Mouse (Mus musculus) adrenal gland, postnatal 14 days (tissue): ENCODE results near the gene Ddx42. TPM values are rescaled to one million over a fixed set of nuclear protein-coding genes. Genes with fewer than 3 reads are reported as not detected.
"Not testable (repeated sequence)": the region's sequence is repeated elsewhere in the genome, so short reads cannot be mapped to it uniquely, and the experiment has no call there.

ENCODE experiments used
- DNase-seq: peaks from one replicate; pipeline ENCODE4 v3.0.0; 2021; ENCODE audit warnings: mixed read lengths
- long read RNA-seq, 2 experiments: library from polyadenylated mRNA; stranded (forward); transcript quantifications; one replicate each; pipeline ENCODE4 v2.0.0; 2021
- total RNA-seq: library from RNA; stranded (reverse); gene quantifications from 2 replicates; pipeline ENCODE4 v1.2.3, GENCODE M21; 2021

Ddx42 gene
- 51.5 and 59.9 TPM in 2 replicates for total RNA-seq
- long read RNA-seq, experiment 1, full-length matches to known transcripts = 17 of 33 reads
- long read RNA-seq, experiment 1, partial matches to known transcripts = 8 of 33 reads
- long read RNA-seq, experiment 1, other reads (novel, unspliced or antisense) = 8 of 33 reads
- long read RNA-seq, experiment 2, full-length matches to known transcripts = 17 of 26 reads
- long read RNA-seq, experiment 2, partial matches to known transcripts = 7 of 26 reads
- long read RNA-seq, experiment 2, other reads (novel, unspliced or antisense) = 2 of 26 reads

DNA sequence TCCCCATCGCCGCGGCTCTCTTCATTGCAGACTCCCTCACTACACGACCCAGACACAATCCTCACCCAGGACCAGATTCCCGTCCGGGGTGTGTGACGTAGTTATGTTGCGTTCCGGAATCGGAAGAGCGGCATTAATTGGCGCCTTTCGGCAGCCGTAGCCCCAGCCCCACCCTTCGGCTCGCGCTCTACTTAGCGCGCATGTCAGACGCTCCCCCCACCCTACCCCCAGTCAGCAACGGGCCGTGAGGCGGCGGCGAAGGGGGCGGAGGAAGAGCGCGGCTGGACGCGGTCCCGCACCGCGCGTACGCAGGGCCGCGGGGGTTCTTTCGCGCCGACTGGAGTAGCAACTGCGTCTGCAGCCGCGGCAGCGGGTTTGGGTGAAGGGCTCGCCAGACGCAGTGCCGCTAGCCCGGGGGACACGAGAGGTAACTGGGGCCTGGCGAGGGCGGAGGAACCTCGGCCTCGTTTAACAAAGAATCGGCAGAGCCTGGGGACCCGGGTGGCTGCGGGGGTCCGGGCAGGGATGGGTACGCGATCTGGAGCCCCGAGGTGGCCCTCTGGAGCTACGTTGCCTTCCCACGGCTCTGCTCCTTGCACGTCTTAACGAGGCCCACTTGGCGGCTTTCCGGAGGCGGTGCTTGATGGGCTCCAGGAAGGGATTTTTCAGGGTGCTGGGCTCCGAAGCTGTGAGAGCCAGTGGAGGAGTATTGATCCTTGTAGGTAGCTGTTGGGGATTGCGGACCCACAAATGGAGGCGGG, at the start of gene Ddx42:
TSS of gene Ddx42 (plus strand) at position 197 of the 761 bp plus-strand sequence.
- DNase-seq = peak; percentile 95

DNA sequence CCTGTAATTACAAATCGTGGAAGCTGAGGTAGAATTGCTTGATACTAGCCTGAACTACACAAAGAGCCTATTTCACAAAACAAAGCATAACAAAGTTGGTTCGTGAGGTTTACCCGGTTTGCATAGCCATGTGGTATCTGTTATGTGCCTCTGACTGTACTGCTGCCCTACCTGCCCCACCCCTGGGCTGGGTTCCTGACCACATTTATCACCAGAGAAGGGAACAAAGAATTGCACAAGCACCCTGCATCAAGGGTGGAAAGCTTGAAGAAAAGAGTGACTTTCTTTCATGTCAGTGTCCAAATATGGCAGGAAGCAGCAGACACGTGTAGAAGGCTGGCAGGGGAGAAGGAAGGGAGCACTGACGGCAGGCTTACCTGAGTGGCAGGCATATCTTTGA, 49.3 kb upstream of the Ddx42 start:
- DNase-seq = no peak

DNA sequence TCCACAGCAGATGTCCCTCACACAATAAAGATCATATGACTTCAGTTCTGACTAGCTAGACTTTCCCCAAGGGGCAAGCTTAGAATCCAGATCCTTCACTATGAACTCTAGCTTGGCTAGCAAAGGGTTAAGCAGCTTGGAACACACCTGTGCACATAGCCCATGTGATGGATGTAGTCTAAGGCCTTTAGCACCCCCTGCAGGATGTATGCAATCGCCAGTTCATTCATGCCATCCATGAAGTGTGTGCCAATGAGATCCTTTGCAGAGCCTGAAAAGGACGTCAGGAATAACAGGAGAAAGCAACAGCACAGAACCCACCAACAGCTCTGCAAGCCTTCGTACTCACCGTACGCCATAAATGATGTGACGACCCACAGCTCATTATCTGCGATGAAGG, 45.9 kb upstream of the Ddx42 start:
- DNase-seq = peak; percentile 7

DNA sequence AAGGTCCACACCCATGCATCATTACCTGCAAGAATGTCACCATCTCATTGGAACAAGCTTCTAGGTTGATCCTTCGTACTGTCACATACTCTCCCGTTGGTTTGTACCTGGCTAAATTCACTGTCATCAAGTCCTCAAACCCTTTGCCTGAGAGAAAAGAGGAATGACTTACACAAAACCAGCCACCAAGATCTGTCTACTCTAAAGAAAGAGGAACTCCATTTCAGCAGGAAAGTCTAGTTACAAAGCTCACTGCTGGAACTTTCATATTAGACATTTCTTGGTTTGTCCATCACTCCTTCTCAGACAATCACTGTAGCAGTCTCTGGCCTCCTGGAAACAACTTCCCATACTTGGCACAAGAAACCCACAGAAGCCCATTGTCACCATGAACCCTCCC, 43.5 kb upstream of the Ddx42 start:
- no peak for DNase-seq

DNA sequence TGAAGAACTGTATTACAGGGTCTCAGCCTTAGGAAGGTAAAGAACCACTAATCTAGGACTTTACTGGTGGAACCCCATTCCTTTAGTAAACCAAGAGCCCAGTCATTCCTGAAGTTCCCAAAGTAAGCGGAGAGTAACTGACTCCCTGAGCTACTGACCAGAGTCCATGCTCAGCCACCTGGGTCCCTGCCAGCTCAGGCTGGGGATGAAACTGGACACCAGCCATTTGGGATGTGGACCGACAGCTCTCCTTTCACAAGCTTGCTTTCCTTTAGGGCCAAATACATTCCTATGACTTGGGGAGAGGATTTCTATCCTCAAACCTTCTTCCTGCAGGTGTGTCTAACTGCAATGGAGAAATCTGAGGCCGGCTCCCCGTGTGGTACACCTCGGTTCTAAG, 42.4 kb upstream of the Ddx42 start:
- DNase-seq = peak; percentile 58

DNA sequence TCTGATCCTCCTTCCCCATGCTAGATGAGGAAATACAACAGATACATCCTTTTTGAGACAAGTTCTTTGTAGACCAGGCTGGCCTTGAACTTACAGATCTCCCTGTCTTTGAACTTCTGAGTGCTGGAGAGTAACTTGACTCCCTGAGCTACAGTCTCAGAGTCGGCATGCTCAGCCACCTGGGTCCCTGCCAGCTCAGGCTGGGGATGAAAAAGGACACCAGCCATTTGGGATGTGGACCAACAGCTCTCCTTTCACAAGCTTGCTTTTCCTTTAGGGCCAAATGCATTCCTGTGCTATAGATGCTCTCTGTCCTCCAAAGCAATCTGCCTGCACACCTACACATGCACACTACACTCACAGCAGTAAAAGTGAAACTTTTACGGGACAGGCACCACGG, 41.6 kb upstream of the Ddx42 start:
- DNase-seq = peak; percentile 69

DNA sequence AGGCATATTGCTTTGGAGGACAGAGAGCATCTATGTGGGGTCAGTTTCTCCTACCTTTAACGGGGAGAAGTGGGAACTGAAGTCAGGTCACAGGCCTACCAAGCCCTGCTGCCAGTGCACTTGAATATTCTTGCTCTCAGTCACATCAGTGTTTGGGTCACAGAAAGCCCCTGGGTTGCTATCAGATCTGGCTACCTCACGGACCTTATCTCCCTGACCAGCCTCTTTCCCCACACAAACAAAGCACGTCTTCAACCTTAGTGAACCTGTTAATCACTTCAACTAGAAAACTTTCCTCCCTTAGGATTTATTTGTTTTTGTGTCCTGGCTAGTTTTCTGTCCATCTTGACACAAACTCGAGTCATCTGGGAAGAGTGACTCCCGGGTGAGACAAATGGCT, 40.4 kb upstream of the Ddx42 start:
- DNase-seq = no peak

DNA sequence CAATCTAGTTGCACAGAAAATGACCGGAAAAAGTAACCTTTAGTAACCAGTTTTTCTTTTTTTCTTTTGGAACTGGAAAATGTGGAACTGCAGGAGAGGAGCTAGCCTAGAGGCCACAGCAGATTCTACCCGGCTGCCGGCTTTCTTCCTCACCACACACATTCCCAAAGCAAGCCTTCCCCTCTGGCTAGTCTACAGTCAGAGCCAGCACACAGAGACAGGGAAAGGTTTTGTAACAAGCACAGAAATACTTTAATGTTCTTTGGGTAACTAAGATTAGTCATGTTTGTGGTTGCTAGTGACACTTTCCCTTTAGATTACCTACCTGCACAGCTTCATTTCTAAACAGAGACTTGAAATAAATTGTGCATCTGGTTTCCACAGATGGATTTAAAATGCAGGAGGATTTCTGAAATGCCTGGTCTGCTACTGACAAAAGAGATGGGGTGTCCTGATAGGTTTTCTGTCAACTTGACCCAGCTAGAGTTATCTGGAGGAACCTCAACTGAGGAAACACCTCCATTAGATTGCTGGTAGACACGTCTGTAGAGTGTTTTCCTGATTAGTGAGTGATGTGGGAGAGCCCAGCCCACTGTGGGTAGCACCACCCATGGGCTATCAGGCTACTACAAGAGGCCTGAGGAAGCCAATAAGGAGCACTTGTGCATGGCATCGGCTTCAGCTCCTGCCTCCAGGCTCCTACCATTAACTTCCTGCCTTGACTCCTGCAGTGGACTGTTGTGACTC, 38.5 kb upstream of the Ddx42 start:
- no peak for DNase-seq

DNA sequence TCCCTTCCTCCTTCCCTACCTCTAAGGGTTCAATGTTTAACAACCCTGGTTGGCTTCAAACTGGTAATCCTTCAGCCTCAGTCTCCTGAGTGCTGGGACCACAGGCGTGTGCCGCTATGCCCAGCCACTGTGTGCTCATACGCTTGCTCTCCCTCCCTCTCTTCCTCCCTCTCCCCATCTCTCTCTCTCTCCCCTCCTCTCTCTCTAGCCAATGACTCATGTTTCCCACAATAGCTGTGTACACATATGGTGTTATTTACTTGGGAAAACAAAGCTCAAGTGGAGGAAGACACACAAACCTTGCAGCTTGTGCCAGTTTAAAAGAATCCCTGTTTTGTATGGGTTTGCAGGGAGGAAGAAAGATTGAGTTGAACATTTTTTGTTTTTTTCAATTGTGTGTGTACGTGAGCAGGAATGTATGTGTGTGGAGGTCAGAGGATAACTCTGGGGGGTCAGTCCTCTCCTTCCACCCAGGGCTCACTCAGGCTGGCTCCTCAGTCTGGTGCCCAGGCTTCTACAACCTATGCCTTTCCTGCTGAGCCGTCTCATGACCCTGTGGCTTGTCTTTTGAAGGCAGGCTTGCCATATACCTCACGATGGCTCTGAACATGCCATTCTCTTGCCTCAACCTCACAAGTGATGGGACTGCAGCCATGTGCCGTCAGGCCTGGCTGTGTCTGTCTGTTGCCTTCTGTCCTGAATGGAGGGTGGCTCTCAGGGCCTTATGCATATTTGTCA, 36.8 kb upstream of the Ddx42 start:
- no peak for DNase-seq

DNA sequence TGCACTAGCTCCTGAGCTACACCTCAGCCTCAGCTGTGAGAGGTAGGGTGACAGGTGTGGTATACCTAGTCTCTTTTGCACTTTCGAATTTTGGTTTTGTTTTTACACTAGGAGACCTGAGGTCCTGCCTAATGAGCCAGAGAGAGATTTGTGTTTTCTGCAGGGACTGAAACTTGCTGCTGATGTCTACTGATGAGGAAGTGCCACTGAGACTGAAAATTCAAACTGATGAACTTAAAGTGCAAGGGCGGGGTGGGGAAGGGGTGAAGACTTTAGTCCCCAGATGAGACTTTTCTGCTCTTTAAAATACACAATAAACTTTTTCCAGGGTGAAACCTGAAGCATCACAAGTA, 36.3 kb upstream of the Ddx42 start:
- DNase-seq = no peak

DNA sequence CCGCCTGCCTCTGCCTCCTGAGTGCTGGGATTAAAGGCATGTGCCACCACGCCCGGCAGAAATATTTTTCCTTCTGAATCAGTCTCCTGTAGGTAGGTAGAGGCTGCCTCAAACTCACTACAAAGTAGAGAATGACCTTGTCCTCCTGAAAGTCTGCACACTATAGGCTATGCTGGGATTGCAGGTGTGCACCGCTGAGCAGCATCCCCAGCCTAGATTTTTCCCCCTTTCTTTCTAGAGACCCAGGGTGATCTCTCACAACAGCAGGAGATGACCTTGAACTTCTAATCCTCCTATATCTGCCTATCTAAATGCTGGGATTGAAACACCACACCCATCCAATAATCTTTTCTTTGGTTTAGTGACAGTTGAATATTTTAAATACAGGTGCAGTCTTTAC, 29.4 kb upstream of the Ddx42 start:
- no peak for DNase-seq

DNA sequence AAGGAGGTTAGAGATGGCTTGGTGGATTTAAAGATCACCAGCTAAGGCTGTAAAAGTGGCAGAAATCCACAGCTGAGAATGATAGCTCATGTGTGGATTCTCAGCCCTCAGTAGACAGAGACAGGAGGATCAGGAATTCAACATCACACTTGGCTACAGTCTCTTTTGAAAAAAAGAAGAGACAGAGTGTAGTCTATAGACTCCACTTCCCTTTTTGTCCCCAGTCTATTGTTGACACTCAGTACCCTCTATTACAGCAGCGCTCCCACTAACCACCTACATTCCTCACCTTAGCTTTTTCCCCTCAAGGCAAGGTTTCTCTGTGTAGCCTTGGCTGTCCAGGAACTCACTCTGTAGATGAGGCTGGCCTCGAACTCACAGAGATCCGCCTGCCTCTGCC, 25.0 kb upstream of the Ddx42 start:
- DNase-seq = no peak

DNA sequence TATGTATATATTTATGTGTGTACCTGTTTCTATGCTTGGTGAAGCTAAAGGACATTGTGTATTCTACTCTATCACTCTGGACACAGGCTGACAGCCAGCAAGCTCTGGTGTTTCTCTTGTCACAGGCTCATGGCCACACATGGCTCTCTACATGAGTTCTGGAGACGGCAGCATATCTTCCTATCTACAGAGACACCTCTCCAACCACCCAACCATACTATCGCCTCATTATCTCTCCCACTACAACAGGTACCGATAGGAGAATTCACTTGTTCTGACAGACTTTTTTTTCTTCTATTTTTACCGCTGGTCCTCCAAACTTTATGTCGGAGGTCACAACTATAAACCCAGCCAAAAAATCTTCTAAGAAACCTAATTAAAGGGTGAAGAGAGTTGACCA, 24.5 kb upstream of the Ddx42 start:
- DNase-seq = no peak

DNA sequence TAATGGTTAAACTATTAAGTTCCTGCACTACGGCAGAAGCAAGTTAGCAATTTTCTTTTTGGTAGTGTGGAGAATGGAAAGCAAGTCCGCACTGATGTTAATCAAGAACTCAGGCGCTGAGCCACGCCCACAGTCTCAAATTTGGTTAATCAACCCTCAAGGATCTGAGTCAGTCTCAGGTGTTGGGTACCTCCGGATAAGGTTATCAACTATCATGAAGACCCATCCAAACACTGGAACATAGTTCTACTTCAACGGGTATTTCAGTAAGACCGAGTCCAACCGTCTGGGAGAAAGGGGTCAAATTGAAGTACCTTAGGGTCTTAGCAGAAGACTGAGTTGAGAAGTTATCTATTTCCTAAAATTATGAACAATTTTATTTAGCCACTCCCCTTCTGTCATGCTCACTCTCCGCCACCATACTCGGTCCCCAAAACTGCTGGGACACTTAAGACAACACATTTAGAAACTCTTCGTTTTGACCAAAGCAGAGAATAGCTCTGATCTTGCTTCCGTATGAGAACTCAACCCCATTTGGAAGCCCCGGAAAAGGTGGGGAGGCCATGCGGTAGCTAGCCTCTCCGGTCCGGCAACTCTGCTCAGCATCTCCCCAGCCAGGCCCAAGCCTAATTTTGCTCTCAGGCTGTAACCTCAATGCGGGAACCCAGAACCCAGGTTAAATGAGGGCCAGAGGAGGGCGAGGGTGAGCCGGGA, 23.9 kb upstream of the Ddx42 start:
- no peak for DNase-seq

DNA sequence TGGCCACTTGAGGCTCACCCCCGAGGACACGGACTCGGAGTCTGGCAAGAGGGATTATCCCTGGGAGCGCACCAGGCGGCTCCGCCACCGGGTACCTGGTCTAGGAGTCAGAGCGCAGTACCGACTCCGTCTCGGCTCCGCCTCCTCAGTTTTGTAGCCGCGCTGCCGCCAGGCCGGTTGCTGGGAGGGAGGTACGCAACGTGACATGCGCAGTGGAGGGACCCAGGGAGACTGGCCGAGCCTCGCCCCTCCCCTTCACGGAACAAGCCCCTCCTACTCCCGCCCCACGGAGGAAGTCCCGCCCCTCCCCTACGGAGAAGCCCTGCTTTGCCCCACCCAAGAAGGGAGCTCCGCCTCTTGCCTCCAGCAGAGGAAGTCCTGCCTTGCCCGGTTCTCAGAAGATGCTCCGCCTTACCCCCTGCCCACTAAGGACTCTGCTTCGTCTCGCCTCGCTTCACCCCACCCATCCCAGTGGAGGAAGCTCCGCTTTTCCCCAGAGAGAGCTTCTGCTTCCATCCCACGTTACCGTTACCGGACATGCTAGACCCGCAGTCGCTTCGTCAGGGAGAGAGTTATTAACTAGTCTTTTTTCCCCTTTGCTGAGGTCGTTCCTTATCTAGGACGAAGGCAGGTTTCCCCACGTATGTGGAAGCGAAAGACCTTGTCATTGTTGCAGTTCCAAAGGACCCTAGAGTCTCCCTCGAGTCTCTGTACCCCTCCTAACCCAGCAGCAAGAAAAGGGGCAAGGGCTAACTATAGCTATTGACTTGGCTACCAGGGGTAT, 23.2 kb upstream of the Ddx42 start:
- peak; percentile 99 for DNase-seq

DNA sequence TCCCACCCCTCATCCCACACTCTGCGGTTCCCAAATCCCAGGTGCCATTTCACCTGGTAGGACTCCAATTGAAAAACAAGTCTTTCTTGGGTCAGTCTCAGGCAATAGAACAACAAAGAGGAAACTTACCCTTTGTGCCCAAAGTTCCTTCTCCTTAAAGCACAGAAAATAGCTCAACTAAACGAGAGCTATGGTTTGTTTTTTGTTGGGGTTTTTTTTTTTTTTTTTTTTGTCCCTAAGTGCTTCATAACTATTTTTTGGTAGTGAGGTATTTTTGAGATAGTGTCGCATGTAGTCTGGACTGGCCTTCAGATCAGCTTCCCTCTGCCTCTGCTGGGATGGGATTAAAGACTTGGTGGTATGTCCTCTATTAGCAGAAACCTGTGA, 22.6 kb upstream of the Ddx42 start:
- no peak for DNase-seq

DNA sequence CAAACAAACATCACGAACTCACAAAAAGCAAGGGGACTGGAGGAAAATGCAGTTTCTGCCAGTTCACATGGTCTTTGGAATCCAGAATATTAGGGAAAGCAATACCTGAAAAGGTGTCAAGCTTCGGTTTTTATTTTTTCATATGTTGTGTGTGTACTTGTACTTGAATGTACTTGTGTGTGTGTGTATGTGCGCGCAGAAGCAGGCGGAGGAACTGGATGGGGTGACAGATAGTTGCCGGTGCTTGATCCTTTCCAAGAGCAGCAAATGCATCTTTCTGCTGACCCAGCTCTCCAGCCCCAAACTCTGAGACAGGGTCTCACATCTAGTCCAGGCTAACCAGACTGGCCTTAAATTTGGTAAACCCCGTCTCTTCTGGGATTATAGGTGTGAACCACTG, 21.8 kb upstream of the Ddx42 start:
- DNase-seq = no peak

DNA sequence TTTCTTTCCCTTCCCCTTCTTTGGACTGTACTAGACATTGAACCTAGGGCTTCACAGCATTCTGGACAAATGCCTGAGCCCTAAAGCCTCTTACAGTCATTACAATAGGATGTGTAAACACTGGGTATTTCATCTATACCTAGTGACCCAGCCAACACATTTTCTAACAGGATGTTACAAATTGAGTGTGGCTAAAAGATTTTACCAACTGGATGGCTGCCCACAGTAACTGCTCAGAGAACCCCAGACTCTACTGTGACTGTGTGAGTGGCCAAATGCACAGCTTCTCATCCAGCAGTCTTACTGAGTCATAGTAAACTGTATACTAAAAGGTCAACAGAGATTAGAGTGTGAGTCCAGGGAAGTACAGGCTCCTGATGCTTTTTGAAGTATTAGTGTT, 21.4 kb upstream of the Ddx42 start:
- no peak for DNase-seq

DNA sequence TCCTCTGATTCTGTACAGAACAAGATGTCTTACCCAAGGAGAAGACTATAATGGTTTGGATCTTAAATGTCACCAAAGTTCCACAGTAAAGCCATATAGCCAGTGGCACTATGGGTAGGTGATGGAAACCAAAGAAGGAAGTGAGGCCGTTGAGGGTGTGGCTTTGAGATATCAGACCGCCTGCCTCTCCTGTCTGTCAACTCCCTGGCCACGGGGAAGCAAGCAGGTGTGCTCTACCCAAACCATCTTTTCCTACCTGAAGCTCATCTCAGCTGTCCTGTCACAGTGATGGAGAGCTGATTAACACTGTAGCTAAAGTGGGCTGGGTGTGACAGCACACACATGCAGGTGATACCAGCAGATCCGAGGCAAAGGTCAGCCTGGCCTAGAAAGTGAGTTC, 18.4 kb upstream of the Ddx42 start:
- DNase-seq = no peak

DNA sequence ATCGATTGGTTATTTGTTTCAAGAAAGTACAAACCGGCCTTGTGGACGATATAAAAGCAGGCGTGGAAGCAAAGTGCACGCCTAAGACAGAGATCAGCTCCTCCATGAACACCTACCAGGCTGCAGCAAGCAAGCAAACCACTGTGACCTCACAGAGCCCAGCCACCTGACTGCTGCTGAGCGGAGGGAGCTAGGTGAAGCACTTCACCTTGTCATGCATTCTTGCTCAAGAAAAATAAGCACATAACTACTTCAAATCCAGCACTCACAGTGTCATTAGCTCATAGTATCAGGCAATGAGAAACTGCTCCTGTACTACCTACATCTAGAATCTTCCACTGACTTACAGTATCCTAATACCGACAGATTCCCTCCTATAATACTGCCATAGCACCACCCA, 16.7 kb upstream of the Ddx42 start:
- DNase-seq = not testable (repeated sequence)

DNA sequence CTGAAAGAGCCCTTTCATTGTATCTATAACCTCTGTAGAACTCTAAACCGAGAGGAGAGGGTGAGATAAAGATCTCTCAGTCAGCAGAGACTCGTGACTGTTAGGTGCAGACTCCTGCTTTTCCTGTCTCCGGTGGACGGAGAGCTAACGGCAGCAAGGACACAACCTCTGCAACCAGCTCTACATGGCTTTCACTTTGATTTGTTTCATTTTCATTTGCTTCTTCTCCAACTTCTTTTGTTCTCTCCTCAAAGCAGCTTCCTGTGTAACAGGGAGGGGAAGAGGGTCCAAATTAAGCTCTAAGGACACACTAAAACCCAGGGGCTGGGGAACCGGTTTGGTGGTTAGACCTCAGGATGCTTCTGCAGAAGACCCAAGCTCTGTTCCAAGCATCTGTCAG, 16.0 kb upstream of the Ddx42 start:
- no peak for DNase-seq
